Mouse (Mus musculus) thymus, postnatal 36 days (tissue): ENCODE data around the gene Sema3g.
A peak's percentile ranks its signal among the peaks of the same experiment; 100 is the strongest.

ENCODE experiments used
- DNase-seq, 2 experiments: peaks; one replicate each; pipeline ENCODE4 v3.0.0; 2022; ENCODE audit warnings: mixed read lengths in 2 of 2

Sema3g gene

DNA sequence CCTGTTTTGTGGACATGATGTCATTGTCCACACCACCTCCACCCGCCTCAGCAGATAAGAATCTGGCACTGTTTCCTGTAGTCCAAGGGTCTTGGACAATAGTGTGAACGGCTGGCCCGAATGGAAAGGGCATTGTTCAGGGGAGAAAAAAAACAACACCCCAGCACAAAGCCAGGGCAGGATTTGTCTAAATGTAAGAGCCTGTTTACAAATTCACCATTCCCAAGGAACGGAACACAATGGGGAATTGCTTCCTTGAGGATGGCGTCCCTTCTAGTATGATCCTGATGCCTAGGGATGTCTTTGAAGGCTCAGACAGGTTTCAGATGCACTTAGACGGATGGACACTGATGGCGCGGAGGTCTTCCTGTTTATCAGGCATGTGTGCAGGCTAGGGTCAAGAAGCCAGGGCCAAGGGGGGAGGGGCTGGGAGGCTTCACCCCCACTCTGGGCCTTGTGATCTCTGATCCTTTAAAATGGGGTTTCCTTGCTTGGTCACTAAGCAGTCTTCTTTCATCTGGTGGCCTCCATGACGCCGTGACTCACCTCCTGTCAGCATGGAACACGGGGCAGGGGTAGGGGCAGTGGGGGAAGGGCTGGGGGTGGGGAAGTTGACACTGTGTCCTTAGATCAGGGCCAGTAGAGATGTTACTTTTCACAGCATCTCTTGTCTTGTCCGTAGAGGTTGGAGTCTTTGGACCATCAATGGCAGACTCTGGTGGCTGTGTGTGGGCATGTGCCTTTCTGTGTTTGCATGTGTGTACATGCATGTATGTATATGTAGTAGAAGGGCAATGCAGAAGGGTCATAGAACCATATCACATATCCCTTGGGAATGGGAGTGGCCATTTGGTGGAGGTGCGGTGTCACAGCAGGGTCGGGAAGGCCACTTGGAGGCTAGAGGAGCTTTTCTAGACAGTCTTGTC lies 15.7 kb downstream of the Sema3g start:
- DNase-seq: no peak

DNA sequence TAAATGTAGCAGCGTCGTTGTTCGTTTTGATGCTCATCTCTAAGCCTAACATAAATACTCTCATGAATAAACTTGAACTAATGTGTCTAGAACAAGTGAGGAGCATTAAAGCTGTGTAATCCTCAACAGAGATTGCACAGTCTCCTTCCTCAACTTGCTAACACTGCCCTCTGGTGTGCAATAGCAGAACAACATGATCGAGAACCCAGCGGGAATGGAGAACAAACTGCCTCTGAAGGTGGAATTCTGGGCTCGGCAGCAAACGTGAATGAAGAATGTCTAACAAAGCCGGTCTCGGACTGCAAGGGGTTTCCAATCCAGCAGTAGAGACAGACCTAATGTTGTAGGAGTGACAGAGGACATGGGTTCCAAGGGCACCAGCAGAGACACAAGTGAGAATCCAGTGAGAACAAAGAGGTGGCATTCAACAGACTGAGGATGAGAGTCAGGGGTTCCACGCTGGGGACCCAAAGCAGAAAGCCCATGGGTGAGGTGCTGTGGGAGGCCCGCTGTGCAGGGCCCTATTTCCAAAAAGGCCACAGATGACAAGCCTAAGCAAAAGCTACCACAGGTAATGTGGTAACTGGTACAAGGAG lies 16.4 kb downstream of the Sema3g start:
- peak; percentile 49 to 61 for DNase-seq

- no peak for DNase-seq
Measured at GRCm38 (mm10) chr14:31237101-31237882, 19.6 kb downstream of the Sema3g start.

DNA sequence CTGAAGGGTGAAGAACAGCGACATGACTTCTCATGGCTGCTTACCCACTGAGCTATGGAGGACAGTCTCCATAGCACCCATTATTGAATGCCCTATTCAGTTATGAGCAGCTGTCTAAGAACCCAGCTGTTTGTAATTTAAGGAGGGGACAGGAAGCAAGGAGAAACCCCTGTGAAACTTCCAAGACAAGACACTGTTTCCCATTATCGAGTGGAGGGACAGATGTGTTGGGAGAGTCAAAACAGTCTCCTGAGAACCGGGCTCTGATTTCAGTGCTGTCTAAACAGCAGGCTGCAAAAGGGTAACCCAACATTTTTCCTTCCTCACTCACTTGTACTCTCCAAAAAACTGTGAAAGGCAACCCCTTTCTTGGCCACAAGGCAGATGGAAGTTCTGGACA lies 22.9 kb downstream of the Sema3g start:
- no peak for DNase-seq

- no peak for DNase-seq
Measured at GRCm38 (mm10) chr14:31244777-31245176, 27.1 kb downstream of the Sema3g start.

DNA sequence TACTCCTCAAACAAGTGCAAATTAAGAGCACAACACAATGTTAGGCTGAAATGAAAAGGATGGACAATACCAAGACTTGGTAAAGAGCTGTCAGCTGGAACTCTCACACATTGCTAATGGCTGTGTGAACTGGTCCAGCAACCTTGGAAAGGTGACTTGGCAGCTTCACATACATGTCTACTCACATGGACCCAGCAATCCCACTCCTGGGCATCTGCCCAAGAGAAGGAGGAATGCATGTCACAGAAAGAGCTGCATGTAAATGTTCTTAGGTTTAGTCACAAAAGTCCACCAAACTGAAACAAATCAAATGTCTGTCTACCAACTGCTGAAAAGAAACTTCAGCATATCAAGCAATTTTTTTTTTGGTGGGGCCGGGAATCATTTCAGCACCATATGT lies 28.3 kb downstream of the Sema3g start:
- DNase-seq: no peak

- no peak for DNase-seq
Measured at GRCm38 (mm10) chr14:31248396-31248795, 30.7 kb downstream of the Sema3g start.

DNA sequence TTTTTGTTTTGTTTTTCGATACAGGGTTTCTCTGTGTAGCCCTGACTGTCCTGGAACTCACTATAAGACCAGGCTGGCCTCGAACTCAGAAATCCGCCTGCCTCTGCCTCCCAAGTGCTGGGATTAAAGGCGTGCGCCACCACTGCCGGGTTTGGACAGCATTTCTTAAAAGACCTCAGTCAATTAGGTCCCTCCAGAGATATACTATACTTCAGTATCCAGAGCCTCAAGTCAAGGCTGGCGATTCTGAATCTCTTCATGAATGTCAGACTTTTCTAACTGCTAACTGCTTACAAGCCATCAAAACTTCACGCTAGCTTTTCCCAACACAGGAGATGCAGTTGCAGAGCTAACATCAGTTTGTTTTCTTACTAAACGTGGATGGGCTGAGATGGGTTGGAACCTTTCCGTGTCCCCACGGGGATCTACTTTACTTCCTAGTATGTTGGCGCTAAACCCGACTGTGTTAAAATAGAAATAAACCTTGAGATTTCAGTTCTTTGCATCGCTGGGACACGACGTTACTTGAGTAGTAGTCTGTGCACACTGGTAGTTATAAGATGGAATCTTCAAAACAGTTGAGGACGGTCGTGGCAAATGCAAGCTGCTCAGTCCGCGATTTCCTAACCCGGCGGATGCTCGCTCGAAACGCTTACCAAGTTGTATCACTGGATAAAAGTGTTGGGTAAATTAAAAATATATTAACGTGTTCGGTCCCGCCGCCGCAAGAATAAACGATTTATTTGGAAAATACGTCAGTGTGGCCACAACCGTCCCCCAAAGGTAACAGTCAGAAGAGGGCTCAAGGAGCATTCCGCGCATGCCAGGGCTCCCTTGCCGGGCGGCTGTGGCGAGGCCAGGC lies 32.8 kb downstream of the Sema3g start:
- DNase-seq: no peak

DNA sequence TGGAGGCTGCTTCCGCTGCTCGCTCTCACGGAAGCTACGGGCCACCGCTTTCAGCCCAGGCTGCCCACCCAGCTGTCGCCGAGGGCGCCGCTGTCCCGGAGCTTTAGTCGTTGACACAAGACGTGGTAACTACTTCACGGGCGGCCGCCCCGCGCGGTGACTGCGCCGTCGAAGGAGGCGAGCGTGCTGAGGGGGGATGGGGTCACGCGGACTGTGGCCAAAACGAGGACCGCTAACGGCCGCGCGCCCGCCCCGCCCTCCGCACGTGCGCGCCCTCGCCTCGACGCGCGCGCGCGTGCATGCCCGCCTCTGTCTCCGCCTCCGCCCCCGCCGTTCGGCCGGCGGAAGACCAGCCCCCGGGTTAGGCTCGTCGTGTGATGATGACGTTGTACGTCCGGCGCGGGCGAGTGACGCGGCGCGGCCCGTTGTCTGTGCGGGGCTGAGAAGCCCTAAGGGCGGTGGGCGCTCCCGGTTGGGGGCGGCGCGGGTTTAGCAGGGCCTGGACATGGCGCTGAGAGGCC lies 33.5 kb downstream of the Sema3g start, which contains the start of the genes Phf7 and Bap1:
TSS of gene Phf7 (minus strand) at position 234 of the 521 bp plus-strand sequence.
TSS of gene Bap1 (plus strand) at position 367 of the 521 bp plus-strand sequence.
- DNase-seq: peak; percentile 95 to 97

- no peak for DNase-seq
Measured at GRCm38 (mm10) chr14:31251626-31252025, 34.0 kb downstream of the Sema3g start.

- DNase-seq: no peak
Measured at GRCm38 (mm10) chr14:31252091-31252490, 34.4 kb downstream of the Sema3g start.

DNA sequence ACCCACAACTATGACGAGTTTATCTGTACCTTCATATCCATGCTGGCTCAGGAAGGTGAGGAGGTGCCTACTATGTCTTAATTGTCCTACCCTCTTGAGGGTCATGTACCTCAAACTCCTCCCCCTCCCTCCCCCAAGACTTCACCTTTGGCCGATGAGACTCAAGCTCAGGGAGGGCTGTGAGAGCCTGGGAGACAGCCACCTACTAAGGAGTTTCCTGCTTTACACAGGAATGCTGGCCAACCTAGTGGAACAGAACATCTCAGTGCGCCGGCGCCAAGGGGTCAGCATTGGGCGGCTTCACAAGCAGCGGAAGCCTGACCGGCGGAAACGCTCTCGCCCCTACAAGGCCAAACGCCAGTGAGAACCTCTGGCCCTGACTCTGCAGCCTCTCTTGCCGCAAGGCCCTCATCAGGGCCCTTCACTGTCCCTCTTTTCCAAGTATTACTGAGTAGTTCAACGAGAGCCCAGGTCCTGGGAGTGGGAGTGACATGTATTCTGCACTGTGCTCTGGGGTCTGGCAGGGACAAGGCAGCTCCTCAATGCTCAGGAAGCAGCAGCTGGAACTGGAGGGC lies 40.9 kb downstream of the Sema3g start:
- DNase-seq: no peak

DNA sequence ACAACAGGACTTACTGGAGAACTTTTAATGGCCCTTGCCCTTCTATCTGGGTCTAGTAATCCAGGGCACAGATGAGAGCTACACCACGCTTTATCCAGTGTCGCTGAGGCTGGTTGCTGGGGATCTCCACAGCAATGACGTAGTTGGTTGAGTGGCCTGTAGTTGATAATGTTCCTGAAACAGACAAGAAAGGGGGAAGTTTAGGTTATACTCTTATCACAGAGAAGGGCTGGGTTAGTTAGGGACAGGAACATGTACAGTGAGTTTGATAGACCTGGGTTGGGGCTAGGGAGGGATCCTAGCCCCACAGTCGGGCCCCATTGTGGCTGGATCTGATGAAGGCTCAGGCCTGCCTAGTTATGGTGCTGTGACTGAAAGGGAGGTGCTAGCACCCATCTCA lies 42.7 kb downstream of the Sema3g start:
- DNase-seq: no peak

GRCm38 (mm10) chr14:31260932-31261331 lies 43.3 kb downstream of the Sema3g start:
- no peak for DNase-seq

GRCm38 (mm10) chr14:31267649-31268048 lies 50.0 kb downstream of the Sema3g start:
- no peak for DNase-seq

DNA sequence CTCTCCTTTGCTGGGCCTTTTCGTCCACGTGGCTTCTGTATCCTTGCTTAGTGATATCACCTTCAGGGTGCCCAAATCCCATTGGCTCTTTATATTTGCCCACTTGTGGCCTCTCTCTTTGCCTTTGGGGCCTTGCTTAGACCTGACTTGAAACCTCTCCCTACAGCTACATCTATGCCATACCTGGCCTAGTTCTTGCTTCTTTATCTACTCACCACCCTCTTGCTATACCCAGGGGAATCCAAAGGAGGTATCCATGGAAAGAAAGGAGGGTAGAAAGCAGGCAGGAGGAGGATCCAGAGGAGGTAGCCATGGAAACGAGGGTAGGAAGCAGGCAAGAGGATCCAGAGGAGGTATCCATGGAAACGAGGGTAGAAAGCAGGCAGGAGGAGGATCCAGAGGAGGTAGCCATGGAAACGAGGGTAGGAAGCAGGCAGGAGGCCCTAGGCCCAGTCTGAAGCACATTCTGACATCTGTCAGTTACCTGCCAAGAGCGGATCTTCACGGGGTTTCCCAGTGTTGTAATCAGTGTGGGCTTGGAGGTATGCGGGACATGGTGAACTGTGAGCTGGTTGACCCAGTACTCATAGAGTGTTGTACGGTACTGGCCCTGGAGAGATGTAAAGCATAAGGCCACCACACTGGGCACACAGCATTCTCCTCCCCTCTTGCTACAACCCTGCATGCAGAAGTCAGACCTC lies 50.8 kb downstream of the Sema3g start:
- no peak for DNase-seq

DNA sequence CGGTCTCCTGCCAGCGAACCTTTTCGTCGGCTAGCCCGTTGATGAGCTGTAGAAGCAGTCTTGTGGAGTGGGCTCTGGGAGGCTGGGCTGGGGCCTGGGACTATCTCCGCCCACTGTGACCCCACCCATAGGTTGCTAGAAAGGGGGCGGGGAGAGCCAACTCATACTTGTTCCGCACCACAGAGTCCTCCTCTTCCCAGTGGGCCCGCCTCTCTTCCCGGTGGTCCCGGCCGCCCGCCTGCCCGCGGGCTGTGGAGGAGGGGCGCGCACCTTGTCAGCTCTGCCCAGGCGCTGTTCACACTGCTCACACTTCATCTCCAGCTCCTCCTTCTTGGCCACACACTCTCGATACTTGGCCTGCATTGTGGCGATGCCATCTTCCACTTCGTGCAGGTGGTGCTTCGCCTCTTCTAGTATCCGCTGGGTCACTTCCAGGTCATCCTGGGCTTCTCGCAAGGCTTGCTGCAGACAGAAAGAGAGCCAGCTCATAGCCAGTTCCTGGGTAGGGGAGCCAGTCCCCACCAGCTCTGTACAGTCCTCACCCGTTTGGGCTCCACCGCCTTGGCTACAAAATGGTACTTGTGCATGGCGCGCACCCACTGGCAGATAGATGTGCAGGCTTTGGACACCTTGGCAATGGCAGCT lies 51.9 kb downstream of the Sema3g start:
- DNase-seq: peak in 1 of 2 experiments; percentile 32

GRCm38 (mm10) chr14:31271121-31271520 lies 53.5 kb downstream of the Sema3g start:
- DNase-seq: no peak

DNA sequence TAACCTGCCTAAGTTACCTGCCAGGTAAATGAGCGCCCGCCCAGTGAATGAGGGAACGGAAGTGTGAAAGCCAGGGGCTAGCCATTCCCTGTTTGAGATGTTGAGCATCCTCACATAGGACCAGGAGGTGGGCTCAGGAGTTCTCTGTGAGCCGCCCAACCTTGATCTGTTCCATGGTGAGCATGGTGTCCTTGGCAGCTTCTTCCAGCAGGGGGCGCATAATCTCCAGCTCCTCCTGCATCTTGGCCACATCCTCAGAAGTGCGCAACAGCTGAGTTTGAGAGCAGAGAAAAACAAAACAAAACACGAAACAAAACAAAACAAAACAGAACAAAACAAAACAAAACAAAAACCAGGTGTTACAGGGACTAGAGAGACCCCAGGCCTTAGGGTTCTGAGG lies 54.5 kb downstream of the Sema3g start:
- DNase-seq: peak; percentile 67 to 76
